Mouse (Mus musculus): Measurements from ENCODE around the gene Barhl1. TPM values are rescaled to one million over a fixed set of nuclear protein-coding genes. Genes with fewer than 3 reads are reported as not detected.
A peak's percentile ranks its signal among the peaks of the same experiment; 100 is the strongest.

Gene Barhl1
- 0.05 and 0.07 TPM in 2 replicates for polyA plus RNA-seq (2012; rRNA removed)

DNA sequence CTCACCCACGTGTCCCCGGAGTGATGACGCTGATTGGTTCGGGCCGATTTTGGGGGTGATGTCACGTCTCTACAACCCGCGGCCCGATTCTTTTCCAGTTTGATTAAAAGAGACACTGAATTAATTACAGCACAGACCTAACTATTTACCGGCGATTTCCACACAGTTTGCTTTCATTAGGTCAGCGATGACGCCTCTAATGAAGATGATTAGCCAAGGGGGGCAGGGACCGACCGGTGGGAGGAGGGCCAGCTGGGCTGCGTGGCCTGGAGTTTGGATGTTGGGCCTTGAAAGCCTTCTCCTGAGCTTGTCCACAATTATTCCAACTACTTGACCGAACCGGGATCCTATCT is at the start of gene Barhl1:
Gene Barhl1 (minus strand): TSS at position 156 of the 353 bp plus-strand sequence.
- no peak within 1 kb of the TSS for H3K4me3 ChIP-seq (ENCODE audit: insufficient read depth, low read depth, low read length)
- peaks cover 7% of the 10 kb centered on the region for H3K27me3 ChIP-seq (replicated peaks; ENCODE audit: control insufficient read depth, insufficient read depth, low read length)
- no peak for DNase-seq
- 8% methylated on average over 18 of the region's 18 CpGs for WGBS
- no peak within 1 kb of the TSS for H3K27ac ChIP-seq (ENCODE audit: insufficient read depth, low read depth, low read length)
- no peaks in the 10 kb centered on the region for H3K4me1 ChIP-seq (ENCODE audit: control insufficient read depth, insufficient read depth, low read length)
- no peaks in the 10 kb centered on the region for H3K36me3 ChIP-seq (ENCODE audit: control insufficient read depth, insufficient read depth, low read length)
- TF ChIP-seq POLR2A (IDR thresholded peaks at IDR 0.05; ENCODE audit: low read depth, low read length) (no peak), CTCF (conservative IDR thresholded peaks at IDR 0.05; ENCODE audit: insufficient read depth, insufficient read length, low read depth, low read length) (no peak)

DNA sequence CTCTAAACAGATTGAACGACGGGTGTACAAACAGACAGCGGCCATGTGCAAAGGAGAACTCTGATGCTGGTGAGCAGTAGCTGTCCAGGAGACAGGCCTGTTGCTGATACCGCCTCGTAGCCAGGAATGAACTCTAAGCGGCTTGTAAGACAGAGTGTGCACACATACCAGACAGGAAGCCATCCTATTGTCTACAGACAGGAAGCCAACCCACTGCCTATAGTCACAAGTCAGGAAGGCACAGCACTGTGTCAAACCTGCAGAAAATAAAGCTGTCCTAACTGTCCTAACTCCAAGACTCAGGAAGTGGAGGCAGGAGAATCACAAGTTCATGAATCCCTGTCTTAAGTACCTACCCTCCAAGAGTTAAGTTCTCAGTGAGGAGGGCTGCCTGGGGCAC is 47.1 kb upstream of the Barhl1 start:
- no peak overlapping the region for H3K4me3 ChIP-seq (ENCODE audit: insufficient read depth, low read depth, low read length)
- no peaks in the 10 kb centered on the region for H3K27me3 ChIP-seq (replicated peaks; ENCODE audit: control insufficient read depth, insufficient read depth, low read length)
- 69% methylated on average over 6 of the region's 6 CpGs for WGBS
- no peaks in the 10 kb centered on the region for H3K36me3 ChIP-seq (ENCODE audit: control insufficient read depth, insufficient read depth, low read length)
- DNase-seq = no peak
- H3K27ac ChIP-seq (ENCODE audit: insufficient read depth, low read depth, low read length) = no peak overlapping the region
- H3K4me1 ChIP-seq (ENCODE audit: control insufficient read depth, insufficient read depth, low read length) = no peaks in the 10 kb centered on the region
- no peak for TF ChIP-seq POLR2A (IDR thresholded peaks at IDR 0.05; ENCODE audit: low read depth, low read length)
- no peak for TF ChIP-seq CTCF (conservative IDR thresholded peaks at IDR 0.05; ENCODE audit: insufficient read depth, insufficient read length, low read depth, low read length)

DNA sequence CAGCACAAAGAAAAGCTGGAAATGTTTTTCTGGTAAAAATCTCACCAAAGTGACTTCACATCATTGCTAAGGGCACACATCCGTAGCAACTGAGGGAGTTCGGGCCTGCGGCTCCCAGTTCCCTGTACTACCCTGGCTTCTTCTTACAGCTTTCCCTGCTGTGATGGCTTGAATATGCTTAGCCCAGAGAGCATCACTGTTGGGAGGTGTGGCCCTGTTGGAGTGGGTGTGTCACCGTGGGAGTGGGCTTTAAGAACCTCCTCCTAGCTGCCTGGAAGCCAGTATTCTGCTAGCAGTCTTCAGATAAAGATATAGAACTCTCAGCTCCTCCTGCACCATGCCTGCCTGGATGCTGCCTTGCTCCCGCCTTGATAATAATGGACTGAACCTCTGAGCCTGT is 45.2 kb upstream of the Barhl1 start:
- Histone ChIP-seq H3K27me3 (replicated peaks; ENCODE audit: control insufficient read depth, insufficient read depth, low read length) (no peaks in the 10 kb centered on the region), H3K4me1 (ENCODE audit: control insufficient read depth, insufficient read depth, low read length) (no peaks in the 10 kb centered on the region), H3K27ac (ENCODE audit: insufficient read depth, low read depth, low read length) (no peak overlapping the region), H3K4me3 (ENCODE audit: insufficient read depth, low read depth, low read length) (no peak overlapping the region), H3K36me3 (ENCODE audit: control insufficient read depth, insufficient read depth, low read length) (no peaks in the 10 kb centered on the region)
- no peak for TF ChIP-seq CTCF (conservative IDR thresholded peaks at IDR 0.05; ENCODE audit: insufficient read depth, insufficient read length, low read depth, low read length)
- TF ChIP-seq POLR2A (IDR thresholded peaks at IDR 0.05; ENCODE audit: low read depth, low read length) = no peak
- DNase-seq = no peak
- WGBS = 73% methylated on average over 5 of the region's 5 CpGs

DNA sequence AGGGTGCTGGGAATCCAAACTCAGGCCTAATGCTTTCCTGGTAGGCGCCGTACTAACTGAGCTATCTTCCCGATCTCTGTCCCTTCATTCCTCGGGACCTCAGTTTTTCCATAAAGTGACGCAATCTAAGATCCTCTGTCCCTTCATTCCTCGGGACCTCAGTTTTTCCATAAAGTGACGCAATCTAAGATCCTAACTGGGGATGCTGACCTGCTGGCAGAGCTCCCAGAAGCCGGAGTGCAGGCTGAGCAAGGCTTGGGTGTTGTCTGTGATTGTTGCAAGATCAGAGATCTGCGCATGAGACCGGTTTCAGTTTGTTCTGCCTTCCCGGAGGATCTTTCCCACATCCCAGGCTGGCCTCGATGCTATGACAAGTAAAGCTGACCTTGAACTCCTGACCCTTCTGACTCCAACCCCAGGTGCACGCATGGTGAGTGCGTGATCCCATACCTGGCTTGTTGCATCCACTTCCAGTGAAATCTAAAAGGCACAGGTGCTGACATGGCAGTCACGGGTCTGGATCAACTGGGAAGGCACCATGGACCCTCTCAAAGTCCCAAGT is 44.6 kb upstream of the Barhl1 start:
- TF ChIP-seq POLR2A (IDR thresholded peaks at IDR 0.05; ENCODE audit: low read depth, low read length) (no peak), CTCF (conservative IDR thresholded peaks at IDR 0.05; ENCODE audit: insufficient read depth, insufficient read length, low read depth, low read length) (no peak)
- Histone ChIP-seq H3K27ac (ENCODE audit: insufficient read depth, low read depth, low read length) (no peak overlapping the region), H3K27me3 (replicated peaks; ENCODE audit: control insufficient read depth, insufficient read depth, low read length) (no peaks in the 10 kb centered on the region), H3K4me3 (ENCODE audit: insufficient read depth, low read depth, low read length) (no peak overlapping the region), H3K4me1 (ENCODE audit: control insufficient read depth, insufficient read depth, low read length) (no peaks in the 10 kb centered on the region), H3K36me3 (ENCODE audit: control insufficient read depth, insufficient read depth, low read length) (no peaks in the 10 kb centered on the region)
- DNase-seq = peak; percentile 21
- WGBS = 75% methylated on average over 15 of the region's 15 CpGs

DNA sequence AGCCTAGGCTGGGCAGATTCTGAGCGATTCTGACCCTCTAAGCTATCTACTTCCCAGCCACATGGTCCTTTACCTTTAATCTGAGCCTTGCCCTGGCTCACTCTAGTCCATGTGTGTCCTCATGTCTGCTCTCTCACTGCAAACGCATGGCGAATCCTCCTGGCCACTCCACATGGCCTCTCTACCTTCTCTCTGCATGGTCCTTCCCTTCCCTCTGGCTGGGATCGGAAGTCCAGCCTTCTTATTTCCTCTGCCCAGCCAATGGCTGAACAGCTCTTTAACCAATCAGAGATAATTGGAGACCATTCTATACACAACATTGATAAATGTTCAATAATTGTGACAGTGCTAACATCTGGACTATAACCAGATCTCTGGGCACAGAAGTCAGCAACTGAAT is 40.4 kb upstream of the Barhl1 start:
- H3K27ac ChIP-seq (ENCODE audit: insufficient read depth, low read depth, low read length) = no peak overlapping the region
- no peak for DNase-seq
- no peaks in the 10 kb centered on the region for H3K4me1 ChIP-seq (ENCODE audit: control insufficient read depth, insufficient read depth, low read length)
- H3K36me3 ChIP-seq (ENCODE audit: control insufficient read depth, insufficient read depth, low read length) = no peaks in the 10 kb centered on the region
- TF ChIP-seq POLR2A (IDR thresholded peaks at IDR 0.05; ENCODE audit: low read depth, low read length) (no peak), CTCF (conservative IDR thresholded peaks at IDR 0.05; ENCODE audit: insufficient read depth, insufficient read length, low read depth, low read length) (no peak)
- no peaks in the 10 kb centered on the region for H3K27me3 ChIP-seq (replicated peaks; ENCODE audit: control insufficient read depth, insufficient read depth, low read length)
- H3K4me3 ChIP-seq (ENCODE audit: insufficient read depth, low read depth, low read length) = no peak overlapping the region
- 93% methylated on average over 4 of the region's 4 CpGs for WGBS

DNA sequence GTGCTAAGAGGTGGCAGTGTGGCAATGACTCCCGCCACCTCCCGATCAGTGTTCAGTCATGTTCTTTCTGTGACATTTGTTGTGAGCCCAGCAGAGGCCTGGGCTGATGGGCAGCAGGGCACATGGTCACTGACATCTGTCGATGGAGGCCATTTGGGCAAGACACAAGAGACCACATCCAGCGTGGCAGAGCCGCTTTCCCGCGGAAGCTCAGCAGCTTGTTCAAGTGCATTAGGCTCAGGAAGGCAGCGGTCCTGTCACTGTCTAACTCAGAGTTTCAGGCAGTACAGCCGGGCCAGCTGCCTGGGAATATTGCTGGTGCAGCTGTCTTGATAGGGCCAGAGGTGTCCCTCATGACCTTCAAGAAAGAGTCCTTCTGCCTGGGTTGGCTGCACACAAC is 38.1 kb upstream of the Barhl1 start:
- no peak for DNase-seq
- Histone ChIP-seq H3K27ac (ENCODE audit: insufficient read depth, low read depth, low read length) (no peak overlapping the region), H3K4me3 (ENCODE audit: insufficient read depth, low read depth, low read length) (no peak overlapping the region), H3K4me1 (ENCODE audit: control insufficient read depth, insufficient read depth, low read length) (no peaks in the 10 kb centered on the region), H3K27me3 (replicated peaks; ENCODE audit: control insufficient read depth, insufficient read depth, low read length) (no peaks in the 10 kb centered on the region), H3K36me3 (ENCODE audit: control insufficient read depth, insufficient read depth, low read length) (no peaks in the 10 kb centered on the region)
- no peak for TF ChIP-seq POLR2A (IDR thresholded peaks at IDR 0.05; ENCODE audit: low read depth, low read length)
- no peak for TF ChIP-seq CTCF (conservative IDR thresholded peaks at IDR 0.05; ENCODE audit: insufficient read depth, insufficient read length, low read depth, low read length)
- 68% methylated on average over 9 of the region's 9 CpGs for WGBS

DNA sequence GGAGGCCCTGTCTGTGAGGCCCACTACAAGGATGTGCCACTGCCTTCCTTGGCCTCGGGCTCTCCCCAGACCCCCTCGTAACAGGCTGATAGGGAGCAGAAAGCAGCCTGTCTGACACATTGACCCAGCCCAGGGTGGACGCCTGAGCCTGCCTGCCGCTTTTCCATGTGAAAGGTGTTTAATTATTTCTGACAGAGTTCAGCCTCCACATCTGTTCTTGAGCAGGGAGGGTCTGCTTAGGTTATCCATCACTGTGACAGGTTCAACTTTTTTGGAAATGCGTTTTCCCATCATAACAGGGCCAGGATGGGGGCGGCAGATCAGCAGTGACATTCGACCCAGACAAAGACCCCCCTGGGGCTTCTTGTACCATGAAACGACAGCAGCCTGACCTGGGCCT is 36.5 kb upstream of the Barhl1 start:
- no peak for DNase-seq
- Histone ChIP-seq H3K4me3 (ENCODE audit: insufficient read depth, low read depth, low read length) (no peak overlapping the region), H3K4me1 (ENCODE audit: control insufficient read depth, insufficient read depth, low read length) (no peaks in the 10 kb centered on the region), H3K36me3 (ENCODE audit: control insufficient read depth, insufficient read depth, low read length) (no peaks in the 10 kb centered on the region), H3K27me3 (replicated peaks; ENCODE audit: control insufficient read depth, insufficient read depth, low read length) (no peaks in the 10 kb centered on the region), H3K27ac (ENCODE audit: insufficient read depth, low read depth, low read length) (no peak overlapping the region)
- 49% methylated on average over 8 of the region's 8 CpGs for WGBS
- TF ChIP-seq POLR2A (IDR thresholded peaks at IDR 0.05; ENCODE audit: low read depth, low read length) = no peak
- TF ChIP-seq CTCF (conservative IDR thresholded peaks at IDR 0.05; ENCODE audit: insufficient read depth, insufficient read length, low read depth, low read length) = no peak
